Mouse (Mus musculus) forebrain, embryonic 15.5 days (tissue): ENCODE measurements around the gene Cd300ld4. TPM values are rescaled to one million over a fixed set of nuclear protein-coding genes. Genes with fewer than 3 reads are reported as not detected.
"Not testable (repeated sequence)": the region's sequence is repeated elsewhere in the genome, so short reads cannot be mapped to it uniquely, and the experiment has no call there.

ENCODE experiments used
- ATAC-seq: fragments of 200-750 bp; cut with Nextera tagmentation; replicated peaks from 2 replicates; pipeline ENCODE4 v1.8.0; 2017; ENCODE audit warnings: mild to moderate bottlenecking, moderate TSS enrichment, moderate library complexity
- H3K27ac ChIP-seq: fragments of 300-500 bp; sonication (generic); replicated peaks from 2 replicates; pipeline ENCODE4 v1.5.1; 2015; ENCODE audit warnings: mild to moderate bottlenecking, inconsistent platforms
- H3K27me3 ChIP-seq: fragments of 300-500 bp; sonication (generic); 2 replicates; pipeline ENCODE4 v1.6.1; 2015; ENCODE audit warnings: inconsistent platforms
- H3K36me3 ChIP-seq: fragments of 300-500 bp; sonication (generic); 2 replicates; pipeline ENCODE4 v1.6.1; 2015; ENCODE audit warnings: mild to moderate bottlenecking, inconsistent platforms
- H3K4me1 ChIP-seq: fragments of 300-500 bp; sonication (generic); 2 replicates; pipeline ENCODE4 v1.6.1; 2015; ENCODE audit warnings: inconsistent platforms
- H3K4me2 ChIP-seq: fragments of 300-500 bp; sonication (generic); replicated peaks from 2 replicates; pipeline ENCODE4 v1.6.1; 2015; ENCODE audit warnings: mild to moderate bottlenecking, inconsistent platforms
- H3K4me3 ChIP-seq: fragments of 300-500 bp; sonication (generic); 2 replicates; pipeline ENCODE4 v1.5.1; 2015; ENCODE audit warnings: mild to moderate bottlenecking, inconsistent platforms
- H3K9ac ChIP-seq: fragments of 300-500 bp; sonication (generic); replicated peaks from 2 replicates; pipeline ENCODE4 v1.6.1; 2015; ENCODE audit warnings: mild to moderate bottlenecking, inconsistent platforms
- H3K9me3 ChIP-seq: fragments of 300-500 bp; sonication (generic); 2 replicates; pipeline ENCODE4 v1.6.1; 2016; ENCODE audit warnings: inconsistent platforms
- WGBS: fragments of 180-500 bp; shearing (Covaris S2); methylation state at CpG from one replicate; pipeline ENCODE4 v1.1.7; 2015; ENCODE audit warnings: mixed read lengths; 5-methylcytosine and 5-hydroxymethylcytosine counted together
- polyA plus RNA-seq: library from polyadenylated mRNA; unstranded; fragments of >200 nt; fragmentation: Nextera tagmentation; extraction: Ambion mirVana; gene quantifications from 2 replicates; pipeline ENCODE4 v1.2.1, GENCODE M21; 2015

The Cd300ld4 gene
- polyA plus RNA-seq: not detected in 2 replicates

GRCm38 (mm10) chr11:115026912-115027311 is at the start of gene Cd300ld4:
Cd300ld4 (minus strand) TSS chr11:115027012.
- not testable (repeated sequence) for H3K27me3 ChIP-seq, H3K4me3 ChIP-seq, H3K9me3 ChIP-seq, H3K9ac ChIP-seq, H3K27ac ChIP-seq, ATAC-seq, H3K4me1 ChIP-seq, H3K36me3 ChIP-seq, H3K4me2 ChIP-seq
- WGBS: no CpG with 5 or more reads among the region's 6 CpGs

GRCm38 (mm10) chr11:115075859-115076258 is 49.0 kb upstream of the Cd300ld4 start:
- Histone ChIP-seq H3K9ac (no peak overlapping the region), H3K9me3 (no peaks in the 10 kb centered on the region), H3K27ac (no peak overlapping the region), H3K27me3 (no peaks in the 10 kb centered on the region), H3K4me2 (no peak overlapping the region), H3K36me3 (no peaks in the 10 kb centered on the region), H3K4me3 (no peak overlapping the region), H3K4me1 (peaks cover 10% of the 10 kb centered on the region)
- no peak for ATAC-seq
- 87% methylated on average over 5 of the region's 5 CpGs for WGBS

DNA sequence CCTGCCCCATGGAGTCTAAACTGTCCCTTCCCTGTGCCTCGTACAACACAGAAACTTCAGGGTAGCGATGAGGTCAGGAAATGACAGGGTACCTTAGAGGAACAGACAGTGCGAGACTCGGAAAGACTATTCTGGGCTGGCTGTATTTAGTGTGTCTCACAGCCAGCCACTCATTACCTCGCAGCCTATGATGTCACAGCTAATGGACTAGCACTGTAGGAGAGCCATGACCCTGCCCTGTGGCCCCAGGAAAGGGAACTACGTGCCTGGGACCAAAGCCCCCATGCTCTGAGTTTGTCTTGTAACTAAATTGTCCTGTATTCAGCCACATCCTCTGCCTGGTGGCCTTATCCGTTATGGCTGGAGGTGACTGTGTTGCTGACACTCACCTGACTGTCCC is 48.6 kb upstream of the Cd300ld4 start:
- no peaks in the 10 kb centered on the region for H3K27me3 ChIP-seq
- no peak overlapping the region for H3K4me3 ChIP-seq
- no peaks in the 10 kb centered on the region for H3K9me3 ChIP-seq
- H3K4me1 ChIP-seq: peaks cover 10% of the 10 kb centered on the region
- WGBS: 82% methylated on average over 7 of the region's 7 CpGs
- H3K27ac ChIP-seq: no peak overlapping the region
- no peak for ATAC-seq
- no peak overlapping the region for H3K9ac ChIP-seq
- H3K36me3 ChIP-seq: no peaks in the 10 kb centered on the region
- no peak overlapping the region for H3K4me2 ChIP-seq

- Histone ChIP-seq H3K9me3 (no peaks in the 10 kb centered on the region), H3K36me3 (no peaks in the 10 kb centered on the region), H3K4me3 (no peak overlapping the region), H3K27ac (no peak overlapping the region), H3K9ac (no peak overlapping the region), H3K4me1 (peaks cover 10% of the 10 kb centered on the region), H3K27me3 (no peaks in the 10 kb centered on the region), H3K4me2 (no peak overlapping the region)
- 71% methylated on average over 5 of the region's 5 CpGs for WGBS
- ATAC-seq: no peak
Observed at GRCm38 (mm10) chr11:115073002-115073401, 46.2 kb upstream of the Cd300ld4 start.

GRCm38 (mm10) chr11:115071631-115072294 is 45.0 kb upstream of the Cd300ld4 start:
- Histone ChIP-seq H3K27ac (no peak overlapping the region), H3K27me3 (no peaks in the 10 kb centered on the region), H3K9me3 (no peaks in the 10 kb centered on the region), H3K4me2 (no peak overlapping the region; the same call in 1 of the 2 replicates), H3K4me1 (peaks cover 10% of the 10 kb centered on the region), H3K4me3 (no peak overlapping the region), H3K9ac (no peak overlapping the region), H3K36me3 (no peaks in the 10 kb centered on the region)
- ATAC-seq: no peak
- 21% methylated on average over 14 of the region's 14 CpGs for WGBS

DNA sequence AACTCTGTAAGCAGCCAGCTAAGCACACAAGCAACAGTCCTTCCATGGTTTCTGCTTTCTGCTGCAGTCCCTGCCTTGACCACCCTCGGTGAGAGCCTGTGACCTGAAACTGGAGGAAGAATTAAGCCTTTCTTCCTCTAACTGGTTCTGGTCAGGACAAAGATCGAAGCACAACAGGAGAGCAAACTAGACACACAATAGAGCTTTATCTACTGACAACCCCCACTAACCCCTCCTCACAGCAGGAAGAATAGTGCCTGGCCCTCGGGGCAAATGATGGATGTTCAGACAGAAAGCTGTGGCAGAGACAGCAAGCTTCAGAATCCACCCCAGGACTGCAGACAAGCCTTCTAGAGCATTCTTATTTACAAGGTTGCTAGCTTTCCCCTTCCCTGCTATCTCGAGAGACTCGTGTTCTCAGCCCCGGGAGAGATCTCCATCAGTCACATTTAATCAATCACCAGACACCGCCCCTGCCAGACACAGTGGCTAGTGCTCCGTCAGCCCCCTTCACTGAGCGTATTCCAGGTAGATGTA is 44.3 kb upstream of the Cd300ld4 start:
- WGBS: 14% methylated on average over 9 of the region's 9 CpGs
- no peak for ATAC-seq
- Histone ChIP-seq H3K9ac (no peak overlapping the region), H3K36me3 (no peaks in the 10 kb centered on the region), H3K9me3 (no peaks in the 10 kb centered on the region), H3K27ac (no peak overlapping the region), H3K4me1 (peaks cover 10% of the 10 kb centered on the region), H3K4me3 (no peak overlapping the region), H3K4me2 (no peak overlapping the region; the same call in 1 of the 2 replicates), H3K27me3 (no peaks in the 10 kb centered on the region)

DNA sequence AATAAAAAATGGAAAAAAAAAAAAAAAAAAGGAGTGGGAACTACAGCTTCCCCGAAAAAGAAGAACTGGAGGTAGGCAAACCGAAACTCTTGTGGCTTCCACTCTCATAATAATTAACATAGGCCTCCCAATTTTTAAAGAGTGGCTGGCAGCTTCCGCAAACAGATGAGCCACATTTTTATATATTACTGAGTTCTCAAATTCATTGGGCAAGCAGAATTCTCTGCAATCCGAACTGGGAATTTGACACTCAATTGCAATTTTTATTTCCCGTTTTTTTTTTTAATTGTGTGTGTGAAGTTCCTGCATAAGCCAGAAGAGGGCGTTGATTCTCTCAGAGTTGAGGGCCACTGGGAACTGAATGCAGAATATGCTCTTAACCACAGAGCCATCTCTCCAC is 40.0 kb upstream of the Cd300ld4 start:
- no peak for ATAC-seq
- Histone ChIP-seq H3K36me3 (no peaks in the 10 kb centered on the region), H3K9me3 (no peaks in the 10 kb centered on the region), H3K4me3 (no peak overlapping the region), H3K27ac (no peak overlapping the region), H3K9ac (no peak overlapping the region), H3K4me2 (no peak overlapping the region), H3K27me3 (no peaks in the 10 kb centered on the region), H3K4me1 (peaks cover 6% of the 10 kb centered on the region)
- WGBS: 77% methylated on average over 6 of the region's 6 CpGs

DNA sequence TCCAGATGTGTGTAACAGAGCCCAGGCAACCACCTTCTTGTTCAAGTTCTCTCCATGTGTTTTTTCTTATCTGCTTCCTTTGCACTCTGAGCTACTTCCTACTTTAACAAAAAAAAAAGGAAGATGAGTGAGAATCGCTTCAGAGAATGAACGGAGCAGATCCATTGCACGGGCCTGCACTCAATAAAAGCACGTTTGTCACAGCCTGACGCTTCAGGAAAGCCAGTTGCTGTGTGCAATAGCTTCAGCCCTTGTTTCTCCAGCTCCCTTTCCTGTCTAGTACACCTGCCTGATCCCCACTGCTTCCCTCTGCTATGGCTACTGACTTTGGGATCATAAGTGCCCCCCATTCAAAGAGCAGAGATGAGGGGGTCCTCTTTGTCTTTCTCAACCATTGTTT is 35.3 kb upstream of the Cd300ld4 start, which contains the start of gene Cd300e:
Gene Cd300e (minus strand): TSS at position 101 of the 400 bp plus-strand sequence.
- Histone ChIP-seq H3K9me3 (no peaks in the 10 kb centered on the region), H3K4me1 (no peaks in the 10 kb centered on the region), H3K27ac (no peak within 1 kb of the TSS), H3K36me3 (no peaks in the 10 kb centered on the region), H3K4me3 (no peak within 1 kb of the TSS), H3K4me2 (no peak within 1 kb of the TSS), H3K9ac (no peak within 1 kb of the TSS), H3K27me3 (no peaks in the 10 kb centered on the region)
- 39% methylated on average over 5 of the region's 5 CpGs for WGBS
- no peak for ATAC-seq

GRCm38 (mm10) chr11:115059797-115060196 is 33.0 kb upstream of the Cd300ld4 start:
- Histone ChIP-seq H3K4me3 (no peak overlapping the region), H3K4me1 (no peaks in the 10 kb centered on the region), H3K27me3 (no peaks in the 10 kb centered on the region), H3K36me3 (no peaks in the 10 kb centered on the region), H3K4me2 (no peak overlapping the region), H3K9ac (no peak overlapping the region), H3K27ac (no peak overlapping the region), H3K9me3 (no peaks in the 10 kb centered on the region)
- ATAC-seq: no peak
- 84% methylated on average over 2 of the region's 2 CpGs for WGBS

DNA sequence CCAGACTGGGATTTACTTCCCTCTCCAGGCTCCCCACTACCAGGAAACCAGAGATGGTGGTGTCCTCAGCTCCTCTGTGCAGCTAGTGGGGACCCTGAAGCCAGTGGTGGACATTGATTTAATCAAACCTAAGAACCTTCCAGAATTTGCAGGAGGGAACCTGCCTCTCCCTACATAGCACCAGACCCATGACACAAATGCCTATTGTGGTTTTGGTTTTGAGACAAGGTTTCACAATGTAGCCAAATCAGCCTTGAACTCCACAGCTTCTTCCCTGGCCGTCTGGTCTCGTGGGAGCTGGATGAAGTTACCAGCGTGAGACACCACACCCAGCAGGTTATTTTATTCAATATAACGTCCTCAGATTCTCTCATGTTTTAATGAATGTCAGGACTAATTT is 31.9 kb upstream of the Cd300ld4 start:
- Histone ChIP-seq H3K27me3 (no peaks in the 10 kb centered on the region), H3K9me3 (no peaks in the 10 kb centered on the region), H3K4me2 (no peak overlapping the region), H3K36me3 (no peaks in the 10 kb centered on the region), H3K4me3 (no peak overlapping the region), H3K4me1 (no peaks in the 10 kb centered on the region), H3K27ac (no peak overlapping the region), H3K9ac (no peak overlapping the region)
- no peak for ATAC-seq
- 77% methylated on average over 4 of the region's 4 CpGs for WGBS

GRCm38 (mm10) chr11:115054537-115054936 is 27.7 kb upstream of the Cd300ld4 start:
- no peak overlapping the region for H3K27ac ChIP-seq
- ATAC-seq: no peak
- no peak overlapping the region for H3K4me2 ChIP-seq
- H3K4me1 ChIP-seq: no peaks in the 10 kb centered on the region
- H3K4me3 ChIP-seq: no peak overlapping the region
- H3K27me3 ChIP-seq: no peaks in the 10 kb centered on the region
- no peaks in the 10 kb centered on the region for H3K36me3 ChIP-seq
- no peaks in the 10 kb centered on the region for H3K9me3 ChIP-seq
- no peak overlapping the region for H3K9ac ChIP-seq

GRCm38 (mm10) chr11:115052991-115053390 is 26.2 kb upstream of the Cd300ld4 start:
- no peak for ATAC-seq
- Histone ChIP-seq H3K27ac (no peak overlapping the region), H3K4me1 (no peaks in the 10 kb centered on the region), H3K36me3 (no peaks in the 10 kb centered on the region), H3K4me2 (no peak overlapping the region), H3K9me3 (no peaks in the 10 kb centered on the region), H3K9ac (no peak overlapping the region), H3K4me3 (no peak overlapping the region), H3K27me3 (no peaks in the 10 kb centered on the region)
- WGBS: 88% methylated on average over 1 of the region's 1 CpGs

DNA sequence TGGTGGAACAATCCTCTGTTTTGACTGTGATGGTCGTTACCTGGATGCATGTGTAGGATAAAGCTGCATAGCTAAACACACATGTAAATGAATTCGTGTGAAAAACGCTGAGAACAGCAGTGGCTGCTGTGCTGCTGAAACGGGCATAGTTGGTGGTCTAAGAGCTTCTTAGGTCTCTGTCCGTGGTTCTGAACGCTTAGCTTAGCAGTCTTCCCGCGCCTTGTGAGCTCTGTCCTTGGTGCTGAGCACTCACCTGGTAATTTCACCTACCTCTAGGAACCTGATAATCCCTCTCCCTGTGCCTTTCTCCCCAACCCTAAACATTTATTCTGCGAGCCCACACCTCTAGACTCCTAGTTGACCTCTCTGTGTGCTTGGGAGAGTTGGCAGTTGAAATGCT is 25.4 kb upstream of the Cd300ld4 start:
- no peak overlapping the region for H3K9ac ChIP-seq
- H3K4me3 ChIP-seq: no peak overlapping the region
- no peaks in the 10 kb centered on the region for H3K9me3 ChIP-seq
- H3K4me2 ChIP-seq: no peak overlapping the region
- no peak overlapping the region for H3K27ac ChIP-seq
- H3K27me3 ChIP-seq: no peaks in the 10 kb centered on the region
- no peak for ATAC-seq
- H3K36me3 ChIP-seq: no peaks in the 10 kb centered on the region
- no peaks in the 10 kb centered on the region for H3K4me1 ChIP-seq
- WGBS: 5% methylated on average over 9 of the region's 9 CpGs
